In genomic region chr12:34907506-34907850, GRCm38 (mm10) we compare ENCODE assay signal across 8 mouse cellular contexts. TPM values are rescaled to one million over a fixed set of nuclear protein-coding genes. Genes with fewer than 3 reads are reported as not detected.
DNase-seq lines count a peak whose midpoint lies in the region; ATAC-seq lines count a peak whose summit lies in the region.

No protein-coding gene starts in this region.

- peaks cover 13% of the 10 kb centered on the region for H3K4me1 ChIP-seq in hindbrain, embryonic 10.5 days (replicated peaks)
- peaks cover 12% of the 10 kb centered on the region for H3K4me1 ChIP-seq in limb, embryonic 15.5 days

- no peak for ATAC-seq in limb, embryonic 15.5 days (ENCODE audit: insufficient number of reproducible peaks, low FRiP score, low TSS enrichment, low read depth)

- peak overlapping the region; percentile 81 for H3K4me3 ChIP-seq in hindbrain, embryonic 10.5 days
- peak overlapping the region; percentile 71 for H3K4me3 ChIP-seq in limb, embryonic 15.5 days

- 3% methylated on average over 10 of the region's 10 CpGs for WGBS in hindbrain, embryonic 10.5 days
- 2% methylated on average over 10 of the region's 10 CpGs for WGBS in limb, embryonic 15.5 days

- H3K9me3 ChIP-seq in hindbrain, embryonic 10.5 days: no peaks in the 10 kb centered on the region
- H3K9me3 ChIP-seq in limb, embryonic 15.5 days: no peaks in the 10 kb centered on the region

- no peak overlapping the region; the same call in 1 of the 2 replicates for H3K27ac ChIP-seq in hindbrain, embryonic 10.5 days
- H3K27ac ChIP-seq in limb, embryonic 15.5 days: no peak overlapping the region

- H3K36me3 ChIP-seq in hindbrain, embryonic 10.5 days: no peaks in the 10 kb centered on the region
- no peaks in the 10 kb centered on the region for H3K36me3 ChIP-seq in limb, embryonic 15.5 days

- H3K4me2 ChIP-seq in limb, embryonic 15.5 days: peak overlapping the region; percentile 95

- peak overlapping the region; percentile 55; the same call in 1 of the 2 replicates for H3K9ac ChIP-seq in limb, embryonic 15.5 days

- H3K27me3 ChIP-seq in hindbrain, embryonic 10.5 days (ENCODE audit: insufficient read depth, poor library complexity, severe bottlenecking): peaks cover 47% of the 10 kb centered on the region
- peaks cover 12% of the 10 kb centered on the region; the same call in 1 of the 2 replicates for H3K27me3 ChIP-seq in limb, embryonic 15.5 days

- DNase-seq in layer of hippocampus, adult 11-12 months (ENCODE audit: low spot score): peak; percentile 45
- no peak for DNase-seq in layer of hippocampus, adult 9-10 months (ENCODE audit: low spot score)
- peak; percentile 34 for DNase-seq in cerebellum, adult 8-10 months
- DNase-seq in hindbrain, embryonic 10.5 days (ENCODE audit: low spot score): no peak
- DNase-seq in retina, postnatal 1 day: peak; percentile 39
- no peak for DNase-seq in adrenal gland, postnatal 25 days
- DNase-seq in spleen, postnatal 36 days (ENCODE audit: low spot score in 2 of 2): no peak

RNA-seq across cellular contexts. Expression of gene Hdac9, which starts 9.4 kb away (rescaled TPM):
- 8.2 and 10.1 TPM in 2 replicates for polyA plus RNA-seq in hindbrain, embryonic 10.5 days (2016; fragmentation: Nextera tagmentation; extraction: Ambion mirVana)
- 9.0 and 9.5 TPM in 2 replicates for polyA plus RNA-seq in limb, embryonic 15.5 days (2015; fragmentation: Nextera tagmentation; extraction: Ambion mirVana)
- total RNA-seq in adrenal gland, postnatal 25 days (2021): 0.86 and 0.88 TPM in 2 replicates

Comparison
In these comparisons a context has a peak if more than half of its experiments do, and no peak if none do; other contexts are left out.
1. DNase-seq: peak in layer of hippocampus, adult 11-12 months (single experiment), cerebellum, adult 8-10 months (single experiment) and retina, postnatal 1 day (single experiment); none in layer of hippocampus, adult 9-10 months (single experiment), hindbrain, embryonic 10.5 days (single experiment), adrenal gland, postnatal 25 days (single experiment) and spleen, postnatal 36 days (0 of 2).